Mouse (Mus musculus) central nervous system, embryonic 11.5 days (tissue): ENCODE results near the gene Os9. TPM values are rescaled to one million over a fixed set of nuclear protein-coding genes. Genes with fewer than 3 reads are reported as not detected.

Source experiments
- polyA plus RNA-seq: library from polyadenylated mRNA; depleted of rRNA; stranded (reverse); fragments of >200 nt; gene quantifications from 2 replicates; pipeline ENCODE4 v1.2.3, GENCODE M21; 2012; rRNA removed

Os9 gene
- polyA plus RNA-seq: 53.8 and 114 TPM in 2 replicates

GRCm38 (mm10) chr10:127121066-127121477 is at the start of gene Os9:
Os9 (minus strand) TSS chr10:127121131.

DNA sequence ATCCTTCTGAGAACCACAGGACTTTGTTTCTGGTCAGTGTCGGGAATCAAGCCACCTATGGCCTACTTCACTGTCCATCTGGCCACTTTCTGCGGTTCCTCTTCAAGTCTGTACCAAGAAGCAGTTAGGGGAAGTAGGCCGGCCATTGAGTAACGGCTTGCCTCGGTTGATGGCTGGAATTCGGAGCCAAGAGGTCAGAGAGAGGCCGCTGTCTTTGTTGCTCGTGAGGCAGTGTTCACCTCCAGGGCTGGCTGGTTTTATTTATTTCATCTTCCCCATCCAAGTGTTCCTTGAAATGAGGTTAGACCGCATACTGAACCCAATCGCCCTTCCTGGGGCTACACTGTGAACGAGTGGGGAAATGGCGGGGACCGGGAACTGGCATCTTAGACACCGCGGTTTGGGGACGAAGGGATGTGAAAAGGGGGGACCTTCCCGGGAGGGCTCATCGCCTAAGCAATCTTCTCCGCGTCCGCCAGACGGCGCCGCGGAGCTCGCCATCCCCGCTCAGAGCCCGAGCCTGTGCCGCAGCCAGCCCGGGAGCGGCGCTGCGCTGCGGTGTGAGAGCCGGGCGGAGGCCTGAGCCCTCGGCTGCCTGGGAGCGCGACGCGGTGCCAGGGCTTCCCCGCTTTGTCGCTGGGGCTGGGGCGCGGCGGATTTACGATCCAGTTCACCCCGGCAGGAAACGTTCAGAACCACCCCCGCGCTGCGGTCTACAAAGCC is 43.9 kb upstream of the Os9 start, which contains the start of gene B4galnt1:
Gene B4galnt1, plus strand, starts transcription at position 595 of the 723 bp plus-strand sequence.

GRCm38 (mm10) chr10:127075080-127075479 is 45.9 kb downstream of the Os9 start, which contains the start of gene Agap2:
Agap2 (plus strand) TSS chr10:127075284.

DNA sequence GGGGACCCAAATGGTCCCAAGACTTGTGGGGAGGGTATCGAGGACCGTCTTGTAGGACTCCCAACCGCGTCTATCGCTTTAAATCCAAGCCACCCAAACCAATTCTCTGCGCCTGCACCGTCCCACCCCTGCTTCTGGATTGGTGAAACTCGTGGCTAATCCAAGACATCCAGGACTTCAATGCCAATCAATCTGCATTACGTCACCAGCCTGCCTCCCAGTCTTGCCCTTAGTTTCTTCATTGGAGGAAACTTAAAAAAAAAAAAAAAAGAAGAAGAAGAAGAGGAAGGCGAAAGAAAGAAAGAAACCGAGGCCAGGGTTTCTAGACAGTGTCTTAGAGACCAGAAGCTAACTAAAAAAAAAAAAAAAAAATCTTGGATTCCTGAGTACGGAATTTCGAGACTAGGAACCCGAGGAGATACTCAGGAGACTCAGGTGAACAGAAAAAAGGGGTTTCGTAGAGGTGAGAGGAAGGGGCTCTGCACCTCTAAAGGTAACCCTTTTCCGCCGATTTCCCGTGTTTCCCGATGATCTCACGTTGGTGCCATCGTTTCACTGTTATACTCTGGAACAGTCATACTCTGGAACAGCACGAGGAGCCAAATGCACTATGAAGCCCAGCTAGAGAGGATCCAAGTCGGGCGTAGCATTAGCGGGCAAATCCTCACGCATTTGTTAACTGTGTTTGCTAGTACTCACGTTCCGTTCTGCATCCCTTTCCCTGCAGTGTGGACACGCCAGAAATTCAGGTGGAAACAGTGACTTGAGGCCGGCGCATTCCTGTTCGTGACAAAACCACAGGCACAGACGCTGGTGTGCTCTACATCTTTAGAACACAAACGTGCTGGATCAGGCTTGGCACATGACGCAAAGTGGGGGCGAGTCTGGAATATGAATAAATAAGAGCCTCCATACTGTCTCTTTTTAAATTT is 50.5 kb downstream of the Os9 start, which contains the start of gene Tspan31:
Gene Tspan31, minus strand, starts transcription at position 75 of the 932 bp plus-strand sequence.

GRCm38 (mm10) chr10:127063239-127063872 is 57.6 kb downstream of the Os9 start, which contains the start of gene Cdk4:
Cdk4 (plus strand) TSS chr10:127063534.

GRCm38 (mm10) chr10:127059968-127060916 is 60.7 kb downstream of the Os9 start, which contains the start of gene March9:
March9 (minus strand) TSS chr10:127060184.

GRCm38 (mm10) chr10:127047954-127048353 is 73.0 kb downstream of the Os9 start, which contains the start of gene Cyp27b1:
Cyp27b1 (plus strand) TSS chr10:127048250.

Other genes starting within 250 kb of the Os9 start
- 9.4 and 12.7 TPM in 2 replicates for gene Atp23, start 219.8 kb downstream of the Os9 start, polyA plus RNA-seq
- gene Ctdsp2, start 142.4 kb downstream of the Os9 start, polyA plus RNA-seq: 78.5 and 118 TPM in 2 replicates
- gene Avil, start 120.4 kb downstream of the Os9 start, polyA plus RNA-seq: 0.60 and 0.84 TPM in 2 replicates
- gene Tsfm, start 90.3 kb downstream of the Os9 start, polyA plus RNA-seq: 50.4 and 63.2 TPM in 2 replicates
- 34.0 and 37.1 TPM in 2 replicates for gene Mettl1, start 79.7 kb downstream of the Os9 start, polyA plus RNA-seq
- gene Eef1akmt3, start 79.6 kb downstream of the Os9 start, polyA plus RNA-seq: 0.25 and 0.45 TPM in 2 replicates
- 0.24 and 0.43 TPM in 2 replicates for gene Cyp27b1, start 72.9 kb downstream of the Os9 start, polyA plus RNA-seq
- 10.7 and 11.8 TPM in 2 replicates for gene March9, start 60.9 kb downstream of the Os9 start, polyA plus RNA-seq
- gene Cdk4, start 57.6 kb downstream of the Os9 start, polyA plus RNA-seq: 1,762 and 2,065 TPM in 2 replicates
- gene Tspan31, start 50.9 kb downstream of the Os9 start, polyA plus RNA-seq: 83.8 and 112 TPM in 2 replicates
- 11.3 and 13.4 TPM in 2 replicates for gene Agap2, start 45.8 kb downstream of the Os9 start, polyA plus RNA-seq
- gene B4galnt1, start 44.1 kb upstream of the Os9 start, polyA plus RNA-seq: 8.4 and 8.8 TPM in 2 replicates
- gene Slc26a10, start 59.5 kb upstream of the Os9 start, polyA plus RNA-seq: 2.6 and 4.2 TPM in 2 replicates
- 107 and 115 TPM in 2 replicates for gene Arhgef25, start 69.0 kb upstream of the Os9 start, polyA plus RNA-seq
- gene Dtx3, start 74.6 kb upstream of the Os9 start, polyA plus RNA-seq: 237 and 284 TPM in 2 replicates
- 18.0 and 21.0 TPM in 2 replicates for gene Pip4k2c, start 90.5 kb upstream of the Os9 start, polyA plus RNA-seq
- gene Kif5a, start 142.2 kb upstream of the Os9 start, polyA plus RNA-seq: 36.0 and 44.4 TPM in 2 replicates
- 190 and 214 TPM in 2 replicates for gene Dctn2, start 145.2 kb upstream of the Os9 start, polyA plus RNA-seq
- gene Mbd6, start 167.9 kb upstream of the Os9 start, polyA plus RNA-seq: 46.5 and 56.0 TPM in 2 replicates
- gene Mars, start 190.7 kb upstream of the Os9 start, polyA plus RNA-seq: 90.4 and 101 TPM in 2 replicates
- gene Arhgap9, start 200.8 kb upstream of the Os9 start, polyA plus RNA-seq: 2.0 and 2.3 TPM in 2 replicates
- gene Gli1, start 220.8 kb upstream of the Os9 start, polyA plus RNA-seq: 26.1 and 42.2 TPM in 2 replicates
- gene Inhbe, start 233.3 kb upstream of the Os9 start, polyA plus RNA-seq: 0.01 TPM in 1 of 2 replicates, not detected in the other
- 0.05 and 0.09 TPM in 2 replicates for gene Inhbc, start 249.3 kb upstream of the Os9 start, polyA plus RNA-seq